Mouse (Mus musculus) small intestine, adult 2 months (tissue): ENCODE data around the gene Trim72. TPM values are rescaled to one million over a fixed set of nuclear protein-coding genes. Genes with fewer than 3 reads are reported as not detected.

Experiments
- H3K27ac ChIP-seq: fragments of 200-500 bp; 2 replicates; pipeline ENCODE4 v1.5.1; 2012; ENCODE audit warnings: low read depth, low read length, control low read depth, inconsistent platforms; ENCODE audit not compliant: insufficient read depth
- H3K27me3 ChIP-seq: fragments of 200-500 bp; 2 replicates; pipeline ENCODE4 v1.6.1; 2012; ENCODE audit warnings: mild to moderate bottlenecking, moderate library complexity, low read length, inconsistent platforms; ENCODE audit not compliant: control insufficient read depth, insufficient read depth
- H3K36me3 ChIP-seq: fragments of 200-500 bp; 2 replicates; pipeline ENCODE4 v1.6.1; 2012; ENCODE audit warnings: mild to moderate bottlenecking, low read length, control low read depth, inconsistent platforms; ENCODE audit not compliant: control insufficient read depth, insufficient read depth
- H3K4me1 ChIP-seq: fragments of 200-500 bp; 2 replicates; pipeline ENCODE4 v1.6.1; 2012; ENCODE audit warnings: low read length, inconsistent platforms, mixed read lengths; ENCODE audit not compliant: control insufficient read depth, insufficient read depth, insufficient read length
- H3K4me3 ChIP-seq: fragments of 200-500 bp; 2 replicates; pipeline ENCODE4 v1.5.1; 2012; ENCODE audit warnings: low read depth, mild to moderate bottlenecking, control low read depth, inconsistent platforms, low read length, moderate library complexity
- CTCF ChIP-seq: fragments of 200-500 bp; IDR thresholded peaks from 2 replicates; pipeline ENCODE4 v1.5.1; 2012; ENCODE audit warnings: low read depth, mild to moderate bottlenecking, control low read depth, inconsistent platforms, low read length, moderate library complexity, mixed read lengths; ENCODE audit not compliant: insufficient replicate concordance, insufficient read length; ENCODE audit errors: extremely low read depth
- POLR2A ChIP-seq: fragments of 200-500 bp; IDR thresholded peaks from 2 replicates; pipeline ENCODE4 v1.6.1; 2012; ENCODE audit warnings: low read depth, mild to moderate bottlenecking, control low read depth, inconsistent platforms, low read length, moderate library complexity
- WGBS: fragments of 180-500 bp; shearing (Covaris S2); methylation state at CpG from one replicate; pipeline ENCODE4 v1.1.7; 2018; 5-methylcytosine and 5-hydroxymethylcytosine counted together
- polyA plus RNA-seq: library from polyadenylated mRNA; depleted of rRNA; stranded (reverse); fragments of >200 nt; gene quantifications from 2 replicates; pipeline ENCODE4 v1.2.3, GENCODE M21; 2012

Gene Trim72
- polyA plus RNA-seq, 1 experiment: 8.8 TPM

DNA sequence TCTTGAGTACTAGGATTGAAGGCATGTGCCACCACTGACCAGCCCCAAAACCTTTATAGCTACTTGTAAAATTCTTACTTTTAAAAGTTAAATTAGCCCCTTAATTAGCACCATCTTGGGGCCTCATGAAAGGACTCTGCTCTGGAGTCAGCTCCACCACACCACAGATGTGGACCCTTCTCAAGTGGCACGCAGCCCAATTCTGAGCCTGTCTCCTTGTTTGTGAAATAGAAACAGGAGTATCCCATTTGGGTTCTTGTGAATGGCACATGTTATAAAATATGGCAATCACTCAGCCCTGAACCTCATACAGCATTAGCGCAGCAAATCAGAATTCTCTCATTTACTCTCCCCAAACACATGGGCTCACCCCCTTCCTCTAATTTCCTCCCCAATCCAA is 24.9 kb upstream of the Trim72 start:
- 98% methylated on average over 2 of the region's 2 CpGs for WGBS
- Histone ChIP-seq H3K27me3 (no peaks in the 10 kb centered on the region), H3K36me3 (peaks cover 87% of the 10 kb centered on the region), H3K4me1 (no peaks in the 10 kb centered on the region), H3K4me3 (no peak overlapping the region), H3K27ac (no peak overlapping the region)
- no peak for TF ChIP-seq CTCF
- TF ChIP-seq POLR2A: no peak

DNA sequence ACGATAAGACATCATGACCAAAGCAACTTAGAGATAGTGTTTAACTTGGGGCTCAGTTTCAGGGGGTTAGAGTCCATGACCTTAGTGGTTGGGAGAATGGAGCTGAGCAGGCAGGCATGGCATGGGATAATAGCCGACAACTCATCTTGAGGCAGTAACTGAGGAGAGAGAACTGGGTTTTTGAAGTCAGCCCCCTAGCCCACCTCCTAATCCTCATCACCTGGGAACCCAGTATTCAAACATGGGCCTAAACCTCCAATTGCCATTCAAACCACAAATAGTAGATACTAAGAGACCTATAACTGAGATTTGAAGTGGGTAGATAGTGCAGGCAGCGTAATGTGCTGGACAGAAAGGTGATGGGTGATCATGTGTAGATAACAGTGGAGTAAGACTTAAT is 23.1 kb upstream of the Trim72 start:
- WGBS: 84% methylated on average over 3 of the region's 3 CpGs

DNA sequence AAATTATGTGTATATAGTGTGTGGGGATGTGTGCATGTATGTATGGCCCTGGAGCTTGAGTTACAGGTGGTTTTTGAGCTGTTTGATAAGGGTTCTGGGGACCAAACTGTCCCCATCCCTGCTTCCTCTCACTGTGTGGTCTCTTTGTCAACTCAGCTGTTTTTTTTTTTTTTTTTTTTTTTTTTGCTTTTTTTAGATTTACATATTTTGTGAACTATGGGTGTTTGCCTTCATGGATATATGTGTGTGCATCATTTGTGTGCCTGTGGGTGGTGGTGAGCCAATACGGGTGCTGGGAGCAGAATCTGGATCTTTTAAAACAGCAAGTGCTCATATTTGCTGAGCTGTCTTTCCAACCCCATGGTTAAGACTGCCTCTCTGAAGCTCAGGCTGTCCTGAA is 14.8 kb upstream of the Trim72 start:
- no peak overlapping the region for H3K27ac ChIP-seq
- H3K4me3 ChIP-seq: no peak overlapping the region
- peaks cover 2% of the 10 kb centered on the region; the same call in 1 of the 2 replicates for H3K4me1 ChIP-seq
- WGBS: 58% methylated on average over 1 of the region's 1 CpGs
- no peak for TF ChIP-seq CTCF
- TF ChIP-seq POLR2A: no peak
- no peaks in the 10 kb centered on the region for H3K27me3 ChIP-seq
- H3K36me3 ChIP-seq: peaks cover 47% of the 10 kb centered on the region

More for the DNA sequence above, 23.1 kb upstream of the Trim72 start:
- Histone ChIP-seq H3K4me1 (no peaks in the 10 kb centered on the region), H3K27ac (no peak overlapping the region), H3K27me3 (no peaks in the 10 kb centered on the region), H3K36me3 (peaks cover 84% of the 10 kb centered on the region), H3K4me3 (no peak overlapping the region)
- TF ChIP-seq CTCF: no peak
- TF ChIP-seq POLR2A: no peak

DNA sequence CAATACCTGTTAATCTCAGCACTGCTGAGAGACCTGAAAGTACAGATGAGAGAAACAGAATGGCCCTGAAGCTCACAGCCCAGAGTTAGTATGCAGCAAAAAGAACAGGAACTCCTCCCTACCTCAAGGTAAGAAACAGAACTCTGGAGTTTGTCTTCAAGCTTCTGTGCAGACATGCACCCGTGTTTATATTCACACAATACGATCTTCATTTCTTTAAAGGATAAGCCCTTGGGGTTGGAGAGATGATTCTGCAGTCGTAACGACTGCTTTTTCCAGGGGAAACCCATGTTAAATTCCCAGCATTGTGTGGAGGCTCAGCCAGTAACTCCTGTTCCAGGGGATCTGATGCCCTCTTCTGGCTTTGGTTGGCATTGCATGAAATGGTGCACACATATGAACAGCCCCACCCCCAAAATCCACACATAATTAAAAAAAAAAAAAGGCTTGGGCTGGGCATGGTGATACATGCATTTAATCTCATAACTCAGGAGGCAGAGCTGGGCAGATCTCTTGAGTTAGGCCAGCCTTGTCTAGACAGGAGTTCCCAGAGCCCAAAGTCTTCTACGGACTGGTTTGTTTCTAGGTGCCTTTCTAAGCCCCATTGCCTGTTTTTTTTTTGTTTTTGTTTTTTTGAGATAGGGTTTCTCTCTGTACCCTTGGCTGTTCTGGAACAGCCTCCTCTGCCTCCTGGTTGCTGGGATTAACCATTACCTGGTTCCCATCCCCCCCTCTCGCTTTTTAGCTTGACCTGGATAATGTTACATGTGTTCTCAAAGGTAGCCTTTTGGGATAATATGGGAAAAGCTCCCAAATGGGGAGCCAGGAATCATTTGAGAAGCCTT is 11.9 kb upstream of the Trim72 start:
- TF ChIP-seq CTCF: peak; percentile 59; the same call in 1 of the 2 replicates
- TF ChIP-seq POLR2A: no peak
- Histone ChIP-seq H3K4me3 (no peak overlapping the region; the same call in 1 of the 2 replicates), H3K27ac (peak overlapping the region; percentile 91), H3K4me1 (peaks cover 7% of the 10 kb centered on the region; the same call in 1 of the 2 replicates), H3K27me3 (no peaks in the 10 kb centered on the region), H3K36me3 (peaks cover 29% of the 10 kb centered on the region)
- 18% methylated on average over 6 of the region's 6 CpGs for WGBS

DNA sequence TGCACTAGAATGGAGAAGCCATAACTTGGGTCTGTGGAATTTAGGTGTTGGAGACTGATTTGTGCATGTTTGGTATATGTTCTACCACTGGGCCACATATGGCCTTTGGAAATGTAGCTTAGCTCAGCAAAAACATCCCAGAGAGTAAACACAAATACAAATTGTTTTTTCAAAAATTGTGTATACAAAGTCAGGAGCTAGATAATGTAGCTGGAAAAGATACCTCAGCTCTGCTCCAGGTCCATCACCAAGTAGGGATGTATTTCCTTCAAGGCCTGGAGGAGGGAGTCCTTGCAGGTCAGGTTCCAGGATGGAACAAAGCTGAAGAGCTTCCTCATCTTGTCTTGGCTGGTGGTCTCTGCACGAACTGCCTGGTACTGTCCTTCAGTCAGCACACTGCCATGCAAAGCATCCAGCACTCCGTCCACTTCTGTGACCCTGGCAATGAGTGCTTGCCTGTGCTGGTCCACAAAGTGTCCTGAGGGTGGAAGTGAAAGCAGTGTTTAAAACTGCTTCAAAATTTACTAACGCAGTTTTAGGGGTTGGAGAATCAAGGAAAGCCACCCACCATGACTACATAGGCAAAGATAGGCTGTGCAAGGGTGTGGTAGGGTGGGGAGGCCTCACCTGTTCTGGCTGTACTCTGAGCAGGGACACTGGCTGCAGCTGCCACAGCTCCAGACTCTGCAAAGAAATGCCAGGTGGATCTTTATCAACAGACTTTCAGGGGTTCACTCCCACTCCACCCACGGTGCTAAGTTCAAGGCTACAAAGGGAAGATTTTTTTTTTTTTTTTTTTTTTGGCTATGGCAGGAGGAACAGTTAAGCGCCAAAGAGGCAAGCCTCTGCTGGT is 11.0 kb upstream of the Trim72 start:
- Histone ChIP-seq H3K4me1 (peaks cover 7% of the 10 kb centered on the region; the same call in 1 of the 2 replicates), H3K36me3 (peaks cover 23% of the 10 kb centered on the region), H3K4me3 (peak overlapping the region; percentile 78), H3K27ac (peak overlapping the region; percentile 91), H3K27me3 (no peaks in the 10 kb centered on the region)
- whole genome bisulfite sequencing: 7% methylated on average over 5 of the region's 5 CpGs
- TF ChIP-seq POLR2A: peak; percentile 1; the same call in 1 of the 2 replicates
- no peak for TF ChIP-seq CTCF

DNA sequence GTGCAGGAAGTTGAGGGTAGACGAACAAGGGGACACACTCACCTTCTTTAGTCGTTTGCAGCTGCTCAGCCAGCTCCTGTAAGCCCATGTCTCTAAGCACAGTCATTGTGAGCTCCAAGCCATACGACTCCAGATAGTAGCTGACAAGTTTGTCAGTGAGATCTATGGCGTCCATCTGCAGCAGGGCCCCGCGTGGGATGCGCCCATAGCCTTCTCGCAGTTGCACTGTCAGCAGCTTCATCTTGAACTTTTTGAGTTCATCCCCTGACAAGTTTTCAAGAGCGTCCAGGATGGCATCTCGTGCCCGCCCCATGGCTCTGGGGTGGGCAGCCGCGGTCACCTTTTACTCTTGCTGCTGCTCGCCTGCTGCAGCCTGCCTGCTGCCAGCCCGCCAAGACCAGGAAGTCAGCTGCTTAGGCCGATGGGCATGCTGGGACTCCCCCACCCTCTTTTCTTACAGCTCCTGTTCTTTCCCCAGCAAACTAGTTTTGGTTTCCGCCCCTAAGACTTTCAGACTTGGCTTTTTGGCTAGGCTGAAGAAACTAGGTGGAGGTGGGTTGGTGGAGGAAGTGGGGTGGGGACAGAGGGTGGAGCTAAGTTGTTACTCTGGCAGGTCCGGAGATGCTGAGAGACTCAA is 10.3 kb upstream of the Trim72 start, which contains the start of gene Pycard:
Pycard (minus strand) TSS at position 527 of the 637 bp plus-strand sequence.
- no peaks in the 10 kb centered on the region for H3K27me3 ChIP-seq
- TF ChIP-seq CTCF (no peak), POLR2A (peak; percentile 64)
- H3K27ac ChIP-seq: peak within 1 kb of the TSS; percentile 91
- H3K4me3 ChIP-seq: peak within 1 kb of the TSS; percentile 78
- peaks cover 22% of the 10 kb centered on the region for H3K36me3 ChIP-seq
- peaks cover 7% of the 10 kb centered on the region; the same call in 1 of the 2 replicates for H3K4me1 ChIP-seq
- 1% methylated on average over 18 of the region's 18 CpGs for WGBS
